Mouse (Mus musculus) right cerebral cortex, postnatal 36 days (tissue): Measurements from ENCODE around the gene 1700056E22Rik.

Experiments used
- DNase-seq, 2 experiments: peaks; one replicate each; pipeline ENCODE4 v3.0.0; 2022; ENCODE audit warnings: low spot score in 2 of 2, mixed read lengths in 1 of 2

Gene 1700056E22Rik

GRCm38 (mm10) chr1:184019042-184019721 lies 14.9 kb downstream of the 1700056E22Rik start:
- DNase-seq: no peak

DNA sequence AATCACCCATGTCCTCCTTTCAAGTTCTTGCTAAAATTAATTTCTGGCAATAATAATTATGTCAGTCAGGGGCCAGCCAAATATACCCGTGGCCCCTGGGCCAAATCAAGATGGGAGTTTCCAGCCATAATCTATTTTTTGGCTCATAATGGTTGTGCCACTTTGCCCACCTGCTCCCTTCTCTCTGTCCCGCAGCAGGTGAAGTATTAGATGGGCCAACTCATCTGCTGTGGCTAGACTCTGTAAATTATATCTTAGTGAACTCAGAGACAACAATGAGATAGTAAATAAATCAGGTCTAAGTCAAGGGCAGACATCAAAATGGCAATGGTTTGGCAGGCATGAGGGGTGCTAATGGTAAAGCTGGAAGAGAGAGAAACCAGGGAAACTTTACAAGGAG lies 16.5 kb downstream of the 1700056E22Rik start:
- DNase-seq: no peak

GRCm38 (mm10) chr1:184015995-184016730 lies 17.9 kb downstream of the 1700056E22Rik start:
- no peak for DNase-seq

GRCm38 (mm10) chr1:184014091-184014490 lies 20.0 kb downstream of the 1700056E22Rik start:
- no peak for DNase-seq

GRCm38 (mm10) chr1:184013106-184013505 lies 21.0 kb downstream of the 1700056E22Rik start, which contains the start of gene Dusp10:
Gene Dusp10, plus strand, starts transcription at chr1:184013302.
- no peak for DNase-seq

DNA sequence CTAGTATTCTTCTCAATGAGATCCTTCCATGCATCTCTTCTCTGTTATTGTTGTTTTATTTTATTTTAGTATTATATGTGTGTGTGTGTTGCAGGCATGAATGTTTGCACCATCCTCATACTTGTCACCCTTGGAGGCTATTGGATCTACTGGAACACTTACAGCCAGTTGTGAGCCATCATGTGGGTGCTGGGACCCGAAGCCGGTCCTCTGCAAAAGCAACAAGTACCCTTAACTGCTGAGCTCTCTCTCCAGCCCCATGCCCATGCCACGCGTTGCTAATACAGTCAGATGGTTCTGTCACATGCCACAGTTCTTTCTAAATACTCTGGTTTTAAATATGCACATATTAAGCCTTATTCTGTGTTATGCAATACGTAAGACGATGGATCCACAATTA lies 22.8 kb downstream of the 1700056E22Rik start:
- no peak for DNase-seq

- no peak for DNase-seq
These were observed 28.0 kb downstream of the 1700056E22Rik start for GRCm38 (mm10) chr1:184006086-184006485.

DNA sequence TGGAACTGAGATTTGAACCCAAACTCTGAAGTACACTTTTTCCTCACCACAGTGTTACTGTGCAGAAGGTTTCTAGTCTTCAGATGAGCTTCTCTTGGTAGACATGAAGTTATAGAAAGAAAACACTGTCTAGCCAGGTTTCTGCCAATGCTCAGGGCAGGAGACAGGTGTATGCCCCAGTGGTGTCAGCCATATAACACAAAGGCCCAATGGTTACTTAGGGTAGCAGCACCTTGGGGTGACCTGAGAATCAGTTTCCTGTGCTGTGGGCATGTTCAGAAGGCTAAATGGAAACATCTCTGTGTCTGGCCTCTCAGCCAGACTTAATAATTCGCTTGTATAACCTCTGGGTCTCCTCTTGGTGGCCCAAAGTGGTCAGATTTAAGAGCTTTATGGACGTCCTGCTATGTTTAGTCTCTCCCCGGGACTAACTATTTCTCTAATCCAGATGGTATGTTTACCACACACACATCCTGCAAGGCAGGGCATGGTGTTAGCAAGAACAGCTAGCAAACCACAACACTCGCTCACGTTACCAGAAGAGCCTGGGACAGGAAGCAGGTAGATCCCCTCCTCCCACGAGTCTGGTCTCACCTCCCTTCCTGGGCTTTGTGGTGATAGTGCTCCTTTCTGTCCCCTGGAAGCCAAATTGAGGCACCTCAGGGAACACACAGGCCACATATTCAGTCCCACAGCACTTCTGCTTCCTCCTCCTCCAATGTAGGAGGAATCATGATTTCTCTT lies 28.6 kb downstream of the 1700056E22Rik start:
- DNase-seq: no peak

- DNase-seq: no peak
These were observed 29.8 kb downstream of the 1700056E22Rik start for GRCm38 (mm10) chr1:184004311-184004710.

GRCm38 (mm10) chr1:184002470-184002869 lies 31.6 kb downstream of the 1700056E22Rik start:
- DNase-seq: no peak

- no peak for DNase-seq
These were observed 36.9 kb downstream of the 1700056E22Rik start for GRCm38 (mm10) chr1:183997207-183997606.

DNA sequence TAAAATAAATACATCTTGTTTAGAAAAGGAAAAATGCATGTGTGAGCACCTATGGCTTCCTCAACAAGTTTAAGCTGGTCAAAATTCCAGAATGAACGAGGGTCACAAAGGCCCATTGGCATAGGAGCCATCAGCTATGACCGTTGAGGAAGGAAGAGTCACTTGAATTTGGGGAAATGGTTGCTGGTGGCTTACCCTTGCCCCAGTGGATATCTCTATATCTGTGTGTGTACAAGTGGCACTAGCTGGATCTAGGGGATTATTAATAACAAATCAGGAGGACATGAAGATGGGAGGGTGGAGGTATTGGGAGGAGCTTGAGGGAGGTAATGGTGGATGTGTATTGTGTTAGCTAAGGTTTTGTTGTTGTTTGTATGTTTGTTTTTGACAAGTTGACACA lies 42.2 kb downstream of the 1700056E22Rik start:
- no peak for DNase-seq

DNA sequence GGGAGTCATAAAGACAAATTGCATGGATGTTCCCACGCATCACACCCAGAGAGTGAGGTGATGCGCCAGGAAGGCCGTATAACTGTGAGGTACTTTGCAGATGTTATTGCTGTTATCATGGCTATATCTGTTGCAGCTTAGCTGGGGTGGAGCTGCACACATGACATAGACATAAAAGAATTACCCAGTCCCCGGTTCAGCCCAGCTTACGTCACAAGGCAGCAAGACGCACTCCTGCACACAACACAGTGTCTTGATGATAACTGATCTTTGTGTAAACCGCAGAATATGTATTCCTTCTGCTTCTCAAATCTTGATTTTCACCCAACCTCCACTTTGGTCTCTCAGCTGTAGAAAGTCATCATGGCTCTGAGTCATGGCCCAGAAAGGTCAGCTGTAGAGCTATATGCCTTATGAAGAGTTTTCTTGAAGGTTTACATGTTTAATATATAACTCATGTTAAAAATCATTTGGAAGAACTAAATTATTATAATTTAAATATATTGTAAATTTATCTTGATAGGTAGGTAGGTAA lies 46.3 kb downstream of the 1700056E22Rik start:
- no peak for DNase-seq
